Mouse (Mus musculus) duodenum, adult 2 months (tissue): ENCODE results near the gene Naif1. TPM values are rescaled to one million over a fixed set of nuclear protein-coding genes. Genes with fewer than 3 reads are reported as not detected.

Experiments
- polyA plus RNA-seq: library from polyadenylated mRNA; depleted of rRNA; stranded (reverse); fragments of >200 nt; gene quantifications from 2 replicates; pipeline ENCODE4 v1.2.3, GENCODE M21; 2012; ENCODE audit warnings: low replicate concordance; rRNA removed

Gene Naif1
- polyA plus RNA-seq, result 3.1 and 3.6 TPM in 2 replicates

GRCm38 (mm10) chr2:32449761-32450754, at the start of gene Naif1:
Gene Naif1 (plus strand): TSS chr2:32450457.

GRCm38 (mm10) chr2:32450881-32451844, 906 bp downstream of the Naif1 start, which contains the start of gene Slc25a25:
Gene Slc25a25 (minus strand): TSS chr2:32451445.

Other genes starting within 250 kb of the Naif1 start
- 18.0 and 22.4 TPM in 2 replicates for gene Pomt1, start 213.9 kb upstream of the Naif1 start, polyA plus RNA-seq
- gene Uck1, start 190.3 kb upstream of the Naif1 start, polyA plus RNA-seq, result 64.0 and 65.4 TPM in 2 replicates
- gene Golga2, start 163.1 kb upstream of the Naif1 start, polyA plus RNA-seq, result 24.6 and 33.2 TPM in 2 replicates
- 96.7 and 222 TPM in 2 replicates for gene Swi5, start 162.4 kb upstream of the Naif1 start, polyA plus RNA-seq
- 152 and 178 TPM in 2 replicates for gene Ciz1, start 98.1 kb upstream of the Naif1 start, polyA plus RNA-seq
- 604 and 726 TPM in 2 replicates for gene Dnm1, start 97.1 kb upstream of the Naif1 start, polyA plus RNA-seq
- 179 and 196 TPM in 2 replicates for gene 1110008P14Rik, start 68.5 kb upstream of the Naif1 start, polyA plus RNA-seq
- gene Lcn2, start 62.2 kb upstream of the Naif1 start, polyA plus RNA-seq, result 6.7 and 7.2 TPM in 2 replicates
- 28.3 and 40.4 TPM in 2 replicates for gene Ptges2, start 54.6 kb upstream of the Naif1 start, polyA plus RNA-seq
- 16.3 and 25.6 TPM in 2 replicates for gene Slc25a25, start 988 bp downstream of the Naif1 start, polyA plus RNA-seq
- gene Fam102a, start 84.9 kb downstream of the Naif1 start, polyA plus RNA-seq, result 56.6 and 105 TPM in 2 replicates
- 119 and 153 TPM in 2 replicates for gene Dpm2, start 120.4 kb downstream of the Naif1 start, polyA plus RNA-seq
- gene Pip5kl1, start 124.3 kb downstream of the Naif1 start, polyA plus RNA-seq, result 0.55 and 0.81 TPM in 2 replicates
- not detected in 2 replicates for gene 9430097D07Rik, start 125.2 kb downstream of the Naif1 start, polyA plus RNA-seq
- gene St6galnac4, start 136.6 kb downstream of the Naif1 start, polyA plus RNA-seq, result 6.6 and 10.5 TPM in 2 replicates
- 17.7 and 37.0 TPM in 2 replicates for gene St6galnac6, start 149.3 kb downstream of the Naif1 start, polyA plus RNA-seq
- gene Ak1, start 171.3 kb downstream of the Naif1 start, polyA plus RNA-seq, result 5.3 and 7.2 TPM in 2 replicates
- 54.8 and 56.1 TPM in 2 replicates for gene Eng, start 196.1 kb downstream of the Naif1 start, polyA plus RNA-seq